Mouse (Mus musculus): ENCODE data around the gene Vamp5. TPM values are rescaled to one million over a fixed set of nuclear protein-coding genes. Genes with fewer than 3 reads are reported as not detected.

Gene Vamp5
- polyA plus RNA-seq, 1 experiment from 2014 or later = 31.0 TPM

- Histone ChIP-seq H3K36me3 (ENCODE audit: insufficient read depth) (peaks cover 26% of the 10 kb centered on the region), H3K27ac (ENCODE audit: low read depth) (peak overlapping the region; percentile 94), H3K9ac (peak overlapping the region; percentile 68), H3K9me3 (ENCODE audit: low read depth, low read length) (no peaks in the 10 kb centered on the region), H3K4me1 (ENCODE audit: insufficient read depth) (0 out of 2 replicates have a peak, but pooled peaks cover 7% of the 10 kb centered on the region), H3K4me3 (ENCODE audit: low read depth, low read length) (peak overlapping the region; percentile 52), H3K4me2 (peak overlapping the region; percentile 69), H3K27me3 (ENCODE audit: insufficient read depth, low read length) (no peaks in the 10 kb centered on the region)
- ATAC-seq (ENCODE audit: insufficient read depth) (peak; percentile 48), DNase-seq (peak; percentile 28)
- WGBS = 7% methylated on average over 13 of the region's 13 CpGs
- no peak for TF ChIP-seq CTCF (IDR thresholded peaks at IDR 0.05; ENCODE audit: low read depth)
These were observed 9.2 kb upstream of the Vamp5 start for GRCm38 (mm10) chr6:72389471-72389940.

- DNase-seq (no peak), ATAC-seq (ENCODE audit: insufficient read depth) (no peak)
- Histone ChIP-seq H3K27me3 (ENCODE audit: insufficient read depth, low read length) (no peaks in the 10 kb centered on the region), H3K9ac (peak overlapping the region; percentile 68), H3K36me3 (ENCODE audit: insufficient read depth) (peaks cover 26% of the 10 kb centered on the region), H3K4me1 (ENCODE audit: insufficient read depth) (0 out of 2 replicates have a peak, but pooled peaks cover 7% of the 10 kb centered on the region), H3K4me3 (ENCODE audit: low read depth, low read length) (peak overlapping the region; percentile 52), H3K27ac (ENCODE audit: low read depth) (peak overlapping the region; percentile 94), H3K9me3 (ENCODE audit: low read depth, low read length) (no peaks in the 10 kb centered on the region), H3K4me2 (peak overlapping the region; percentile 69)
- TF ChIP-seq CTCF (IDR thresholded peaks at IDR 0.05; ENCODE audit: low read depth) = no peak
- WGBS = 72% methylated on average over 6 of the region's 6 CpGs
These were observed 8.6 kb upstream of the Vamp5 start for GRCm38 (mm10) chr6:72388791-72389329.

GRCm38 (mm10) chr6:72388266-72388665, 8.0 kb upstream of the Vamp5 start:
- no peaks in the 10 kb centered on the region for H3K27me3 ChIP-seq (ENCODE audit: insufficient read depth, low read length)
- DNase-seq (no peak), ATAC-seq (ENCODE audit: insufficient read depth) (no peak)
- H3K4me2 ChIP-seq = peak overlapping the region; percentile 69; the same call in 1 of the 2 replicates
- H3K27ac ChIP-seq (ENCODE audit: low read depth) = no peak overlapping the region
- TF ChIP-seq CTCF (IDR thresholded peaks at IDR 0.05; ENCODE audit: low read depth) = no peak
- peaks cover 26% of the 10 kb centered on the region for H3K36me3 ChIP-seq (ENCODE audit: insufficient read depth)
- H3K4me3 ChIP-seq (ENCODE audit: low read depth, low read length) = no peak overlapping the region
- H3K9me3 ChIP-seq (ENCODE audit: low read depth, low read length) = no peaks in the 10 kb centered on the region
- H3K4me1 ChIP-seq (ENCODE audit: insufficient read depth) = 0 out of 2 replicates have a peak, but pooled peaks cover 7% of the 10 kb centered on the region
- 59% methylated on average over 10 of the region's 10 CpGs for WGBS
- H3K9ac ChIP-seq = no peak overlapping the region; the same call in 1 of the 2 replicates

GRCm38 (mm10) chr6:72387816-72388215, 7.5 kb upstream of the Vamp5 start:
- ATAC-seq (ENCODE audit: insufficient read depth) (no peak), DNase-seq (no peak)
- no peak overlapping the region for H3K4me3 ChIP-seq (ENCODE audit: low read depth, low read length)
- no peaks in the 10 kb centered on the region for H3K27me3 ChIP-seq (ENCODE audit: insufficient read depth, low read length)
- H3K4me1 ChIP-seq (ENCODE audit: insufficient read depth) = 0 out of 2 replicates have a peak, but pooled peaks cover 7% of the 10 kb centered on the region
- no peaks in the 10 kb centered on the region for H3K9me3 ChIP-seq (ENCODE audit: low read depth, low read length)
- TF ChIP-seq CTCF (IDR thresholded peaks at IDR 0.05; ENCODE audit: low read depth) = no peak
- no peak overlapping the region for H3K9ac ChIP-seq
- H3K4me2 ChIP-seq = no peak overlapping the region; the same call in 1 of the 2 replicates
- H3K36me3 ChIP-seq (ENCODE audit: insufficient read depth) = peaks cover 26% of the 10 kb centered on the region
- no peak overlapping the region for H3K27ac ChIP-seq (ENCODE audit: low read depth)
- 85% methylated on average over 3 of the region's 3 CpGs for WGBS

- Histone ChIP-seq H3K9ac (no peak overlapping the region), H3K4me3 (ENCODE audit: low read depth, low read length) (no peak overlapping the region), H3K36me3 (ENCODE audit: insufficient read depth) (peaks cover 26% of the 10 kb centered on the region), H3K4me2 (no peak overlapping the region), H3K4me1 (ENCODE audit: insufficient read depth) (0 out of 2 replicates have a peak, but pooled peaks cover 7% of the 10 kb centered on the region), H3K9me3 (ENCODE audit: low read depth, low read length) (no peaks in the 10 kb centered on the region), H3K27ac (ENCODE audit: low read depth) (no peak overlapping the region), H3K27me3 (ENCODE audit: insufficient read depth, low read length) (no peaks in the 10 kb centered on the region)
- no peak for ATAC-seq (ENCODE audit: insufficient read depth)
- no peak for DNase-seq
- 91% methylated on average over 2 of the region's 2 CpGs for WGBS
- TF ChIP-seq CTCF (IDR thresholded peaks at IDR 0.05; ENCODE audit: low read depth) = no peak
These were observed 6.3 kb upstream of the Vamp5 start for GRCm38 (mm10) chr6:72386561-72386960.

GRCm38 (mm10) chr6:72385258-72385657, 5.0 kb upstream of the Vamp5 start:
- Histone ChIP-seq H3K4me2 (no peak overlapping the region), H3K27me3 (ENCODE audit: insufficient read depth, low read length) (no peaks in the 10 kb centered on the region), H3K9me3 (ENCODE audit: low read depth, low read length) (no peaks in the 10 kb centered on the region), H3K9ac (no peak overlapping the region), H3K4me1 (ENCODE audit: insufficient read depth) (0 out of 2 replicates have a peak, but pooled peaks cover 7% of the 10 kb centered on the region), H3K4me3 (ENCODE audit: low read depth, low read length) (no peak overlapping the region), H3K36me3 (ENCODE audit: insufficient read depth) (peaks cover 26% of the 10 kb centered on the region), H3K27ac (ENCODE audit: low read depth) (no peak overlapping the region)
- DNase-seq (no peak), ATAC-seq (ENCODE audit: insufficient read depth) (no peak)
- no peak for TF ChIP-seq CTCF (IDR thresholded peaks at IDR 0.05; ENCODE audit: low read depth)
- 63% methylated on average over 4 of the region's 4 CpGs for WGBS

- 0 out of 2 replicates have a peak, but pooled peaks cover 3% of the 10 kb centered on the region for H3K4me1 ChIP-seq (ENCODE audit: insufficient read depth)
- no peak overlapping the region for H3K4me3 ChIP-seq (ENCODE audit: low read depth, low read length)
- H3K9ac ChIP-seq = no peak overlapping the region
- peaks cover 26% of the 10 kb centered on the region for H3K36me3 ChIP-seq (ENCODE audit: insufficient read depth)
- ATAC-seq (ENCODE audit: insufficient read depth) = no peak
- H3K27ac ChIP-seq (ENCODE audit: low read depth) = no peak overlapping the region
- no peaks in the 10 kb centered on the region for H3K27me3 ChIP-seq (ENCODE audit: insufficient read depth, low read length)
- no peak for TF ChIP-seq CTCF (IDR thresholded peaks at IDR 0.05; ENCODE audit: low read depth)
- no peaks in the 10 kb centered on the region for H3K9me3 ChIP-seq (ENCODE audit: low read depth, low read length)
- 92% methylated on average over 7 of the region's 7 CpGs for WGBS
- H3K4me2 ChIP-seq = no peak overlapping the region
- DNase-seq = no peak
These were observed 3.7 kb upstream of the Vamp5 start for GRCm38 (mm10) chr6:72383952-72384351.
